Mouse (Mus musculus) CD8-positive naive resting alpha-beta T cell, adult 2 months (primary cell): ENCODE measurements around the gene Tepp.

Experiments used
- DNase-seq, 2 experiments: peaks; one replicate each; pipeline ENCODE4 v3.0.0; 2022; ENCODE audit warnings: low read depth in 2 of 2, low spot score in 2 of 2

Tepp gene

GRCm38 (mm10) chr8:95362272-95362671, 51.9 kb downstream of the Tepp start:
- DNase-seq: no peak

GRCm38 (mm10) chr8:95363849-95364248, 53.5 kb downstream of the Tepp start:
- no peak for DNase-seq

GRCm38 (mm10) chr8:95369581-95370326, 59.4 kb downstream of the Tepp start:
- DNase-seq: peak; percentile 14 to 41

GRCm38 (mm10) chr8:95373389-95374002, 63.1 kb downstream of the Tepp start:
- no peak for DNase-seq

- DNase-seq: no peak
Observed at GRCm38 (mm10) chr8:95374429-95374828, 64.1 kb downstream of the Tepp start.

- no peak for DNase-seq
Observed at GRCm38 (mm10) chr8:95375374-95375930, 65.1 kb downstream of the Tepp start.
